Mouse (Mus musculus) liver, adult 2 months (tissue): Measurements from ENCODE around the gene Ttc39a.
A peak's percentile ranks its signal among the peaks of the same experiment; 100 is the strongest.

Source experiments
- CTCF ChIP-seq: fragments of 200-500 bp; IDR thresholded peaks from 2 replicates; pipeline ENCODE4 v1.5.1; 2011; ENCODE audit warnings: low read depth, low read length, control low read depth
- POLR2A ChIP-seq: fragments of 200-500 bp; IDR thresholded peaks from 2 replicates; pipeline ENCODE4 v1.6.1; 2011; ENCODE audit warnings: low read length, control low read depth; ENCODE audit not compliant: insufficient read depth; ENCODE audit errors: extremely low read depth

GRCm38 (mm10) chr4:109476554-109477014 lies 70.2 kb downstream of the Ttc39a start:
- 0 out of 2 replicates have a peak, but pooled peaks have one; percentile 76 for TF ChIP-seq POLR2A
- TF ChIP-seq CTCF: peak; percentile 58
